Mouse (Mus musculus) heart, adult 8-10 months (tissue): ENCODE data around the gene Gm8232. TPM values are rescaled to one million over a fixed set of nuclear protein-coding genes. Genes with fewer than 3 reads are reported as not detected.
"Not testable (repeated sequence)": the region's sequence is repeated elsewhere in the genome, so short reads cannot be mapped to it uniquely, and the experiment has no call there.

Experiments
- DNase-seq: peaks from one replicate; pipeline ENCODE4 v3.0.0; 2022; ENCODE audit warnings: low spot score
- total RNA-seq, 4 experiments: library from RNA; stranded (reverse); gene quantifications; 2 replicates each; pipeline ENCODE4 v1.2.4; 2022

Gm8232 gene
- not detected for total RNA-seq

DNA sequence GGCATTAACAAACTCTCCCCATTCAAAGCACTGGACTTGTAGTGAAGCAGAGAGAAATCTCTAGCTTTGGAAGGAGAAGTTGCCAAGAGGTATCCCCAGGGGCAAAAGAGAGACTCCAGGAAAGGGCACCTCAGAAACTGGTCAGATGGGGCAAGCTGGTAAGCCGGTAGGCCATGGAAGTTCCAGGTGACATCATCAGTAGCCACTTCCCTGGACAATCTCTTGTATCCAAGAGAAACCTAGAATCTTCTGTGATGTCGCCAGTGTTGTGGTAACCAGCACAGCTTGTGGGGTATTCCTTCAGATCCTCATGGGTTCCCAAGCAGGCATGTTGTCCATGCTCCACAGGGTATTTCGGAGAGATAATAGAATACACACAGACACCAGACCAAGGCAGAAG lies at the start of gene Gm8232:
Gene Gm8232, plus strand, starts transcription at position 301 of the 400 bp plus-strand sequence.
- not testable (repeated sequence) for DNase-seq

DNA sequence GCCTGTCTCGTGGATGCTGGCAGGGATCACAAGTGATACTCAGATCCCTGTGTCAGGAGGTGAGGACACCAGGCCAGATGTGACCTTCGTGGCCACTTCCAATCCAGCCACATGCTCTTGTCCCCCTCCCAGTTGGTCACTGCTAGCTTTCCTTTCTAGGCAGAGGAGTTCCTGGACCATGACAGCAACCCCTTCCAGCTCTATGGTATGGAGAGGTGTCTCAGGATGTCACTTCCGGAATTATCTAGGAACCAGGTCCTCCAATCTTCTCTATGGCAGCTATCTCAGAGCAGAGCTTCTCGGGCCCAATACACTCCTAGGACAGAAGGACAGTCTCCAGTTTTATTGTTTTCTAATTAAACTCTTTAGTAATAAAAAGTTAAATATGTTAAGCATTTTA lies 49.2 kb upstream of the Gm8232 start:
- DNase-seq: not testable (repeated sequence)

DNA sequence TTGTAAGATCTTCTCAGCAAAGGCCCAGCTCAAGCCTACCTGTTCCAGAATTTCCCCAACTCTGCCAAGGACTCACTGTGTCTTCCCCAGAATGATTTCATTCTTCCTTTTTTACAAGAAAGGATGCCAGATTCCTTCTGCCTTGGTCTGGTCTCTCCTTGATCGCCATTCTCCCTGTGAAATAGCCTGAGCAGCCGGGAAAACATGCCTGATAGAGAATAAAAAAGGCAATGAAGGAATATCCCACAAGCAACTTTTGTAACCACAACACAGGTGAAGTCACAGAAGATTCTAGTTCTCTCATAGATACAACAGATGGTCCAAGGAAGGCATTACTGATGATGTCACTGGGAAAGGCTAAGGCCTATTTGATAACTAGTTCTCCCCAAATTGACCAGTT lies 22.8 kb upstream of the Gm8232 start, which contains the start of gene Gm3371:
Gene Gm3371, minus strand, starts transcription at position 101 of the 400 bp plus-strand sequence.
- DNase-seq: not testable (repeated sequence)

Other genes with a start within 250 kb of the Gm8232 start
- not detected for gene Gm8212, start 236.0 kb upstream of the Gm8232 start, total RNA-seq
- not detected for gene 4930503E14Rik, start 220.4 kb upstream of the Gm8232 start, total RNA-seq
- not detected for gene Gm8220, start 148.1 kb upstream of the Gm8232 start, total RNA-seq
- gene Gm5930, start 95.1 kb upstream of the Gm8232 start, total RNA-seq: not detected
- gene Gm8229, start 68.3 kb upstream of the Gm8232 start, total RNA-seq: not detected
- gene Gm3371, start 22.9 kb upstream of the Gm8232 start, total RNA-seq: not detected
- gene BC061237, start 58.8 kb downstream of the Gm8232 start, total RNA-seq: not detected
- not detected for gene Gm17093, start 84.6 kb downstream of the Gm8232 start, total RNA-seq
- not detected for gene Gm8247, start 149.5 kb downstream of the Gm8232 start, total RNA-seq
- not detected for gene Gm5624, start 194.3 kb downstream of the Gm8232 start, total RNA-seq